Mouse (Mus musculus) lung, adult 2 months (tissue): ENCODE measurements around the gene Fyb.

Experiments used
- CTCF ChIP-seq: fragments of 200-500 bp; IDR thresholded peaks from 2 replicates; pipeline ENCODE4 v1.5.1; 2011; ENCODE audit warnings: mild to moderate bottlenecking, low read length, control low read depth; ENCODE audit not compliant: insufficient read depth
- POLR2A ChIP-seq: fragments of 200-500 bp; IDR thresholded peaks from 2 replicates; pipeline ENCODE4 v1.6.1; 2011; ENCODE audit warnings: low read depth, mild to moderate bottlenecking, control low read depth, low read length, borderline replicate concordance; ENCODE audit errors: extremely low read depth

DNA sequence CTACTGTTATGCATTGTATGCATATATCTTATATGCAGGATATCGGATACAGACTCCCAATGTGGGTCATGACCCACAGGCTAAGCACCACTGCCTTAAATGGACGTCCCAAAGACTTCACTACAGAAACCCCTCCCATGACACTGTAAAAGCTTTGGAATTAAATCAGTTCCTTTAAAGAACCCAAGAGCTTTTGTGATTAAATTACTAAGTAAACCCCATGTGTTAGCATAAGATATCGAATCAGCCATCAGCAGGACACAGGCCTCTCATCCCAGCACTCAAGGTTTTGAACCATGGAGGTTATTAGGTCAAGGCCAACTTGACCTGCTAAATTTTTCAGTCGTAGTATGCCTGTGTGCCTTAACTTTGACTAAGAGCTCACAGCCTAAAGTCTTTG lies 106.5 kb downstream of the Fyb start:
- TF ChIP-seq POLR2A (no peak), CTCF (no peak)
